Mouse (Mus musculus) CD4-positive, CD25-positive, alpha-beta regulatory T cell, adult 2 months (primary cell): ENCODE data around the gene Paqr3.

Experiments used
- DNase-seq: peaks from one replicate; pipeline ENCODE4 v3.0.0-alpha.2; 2012; ENCODE audit warnings: low read depth, low spot score

Paqr3 gene

GRCm38 (mm10) chr5:97111207-97111910 is at the start of gene Paqr3:
Gene Paqr3, minus strand, starts transcription at chr5:97111596.
- peak; percentile 95 for DNase-seq

DNA sequence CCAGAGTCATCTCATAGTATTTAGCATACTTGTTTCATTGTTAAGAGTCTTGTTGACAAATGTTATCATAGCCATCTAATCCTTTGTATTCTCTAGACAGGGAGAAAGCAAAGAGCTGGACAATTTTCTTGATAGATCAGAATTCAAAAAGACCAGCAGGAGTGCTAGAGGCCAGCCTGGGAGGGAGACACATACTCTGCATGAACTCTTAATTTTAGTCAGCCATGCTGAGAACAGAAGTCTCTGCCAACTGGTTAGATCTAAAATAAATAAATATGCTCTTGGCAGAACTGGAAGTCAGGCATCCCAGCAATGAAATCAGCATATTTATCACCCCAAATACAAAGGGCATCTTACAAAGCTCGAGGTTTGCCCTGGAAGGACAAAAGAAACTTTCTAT is 43.3 kb upstream of the Paqr3 start:
- no peak for DNase-seq

DNA sequence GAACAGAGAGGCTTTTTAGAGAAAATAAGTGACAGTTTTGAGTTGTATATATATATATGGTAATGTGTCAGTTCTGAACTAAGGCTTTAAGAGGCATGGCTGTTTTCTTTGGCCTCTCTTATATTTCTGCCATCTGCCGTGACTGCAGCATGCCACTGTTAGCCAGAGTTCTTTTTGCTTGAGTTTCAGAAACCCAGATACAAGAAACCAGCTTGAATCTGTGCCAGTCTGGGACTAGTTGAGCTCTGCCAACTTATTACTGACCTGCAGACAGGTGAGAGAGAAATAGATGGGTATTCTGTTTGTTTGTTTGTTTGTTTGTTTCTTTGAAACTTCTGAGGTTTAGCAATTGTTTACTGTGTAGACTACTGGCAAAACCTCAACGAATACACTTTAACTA is 23.9 kb upstream of the Paqr3 start:
- no peak for DNase-seq

GRCm38 (mm10) chr5:97129589-97129988 is 18.2 kb upstream of the Paqr3 start:
- DNase-seq, result no peak

GRCm38 (mm10) chr5:97128242-97129226 is 17.1 kb upstream of the Paqr3 start:
- DNase-seq, result peak; percentile 61

GRCm38 (mm10) chr5:97127284-97127683 is 15.9 kb upstream of the Paqr3 start:
- DNase-seq, result no peak

- peak; percentile 50 for DNase-seq
Observed at GRCm38 (mm10) chr5:97126005-97126404, 14.6 kb upstream of the Paqr3 start.

GRCm38 (mm10) chr5:97125459-97125970 is 14.1 kb upstream of the Paqr3 start:
- DNase-seq, result no peak

GRCm38 (mm10) chr5:97124977-97125376 is 13.6 kb upstream of the Paqr3 start:
- no peak for DNase-seq

- DNase-seq, result peak; percentile 7
Observed at GRCm38 (mm10) chr5:97110697-97111096, 699 bp downstream of the Paqr3 start.

DNA sequence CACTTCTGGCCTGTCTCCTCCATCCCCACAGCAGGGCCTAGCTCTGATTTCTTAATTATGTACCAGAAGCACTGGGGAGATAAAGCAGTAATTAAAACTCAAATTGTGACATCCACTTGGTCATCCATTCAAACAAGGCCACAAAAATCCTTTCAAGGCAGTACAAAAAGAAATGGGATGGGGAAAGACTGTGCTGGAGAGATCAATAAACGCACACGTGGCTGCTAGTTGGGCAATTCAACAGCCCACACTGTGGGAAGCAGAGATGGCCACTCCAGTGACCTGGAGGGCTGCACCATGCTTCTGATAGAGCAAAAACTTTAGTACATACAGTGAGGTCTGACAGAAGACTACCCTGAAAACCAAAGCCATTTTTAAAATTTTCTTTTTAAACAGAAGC is 1.3 kb downstream of the Paqr3 start:
- DNase-seq, result no peak

- no peak for DNase-seq
Observed at GRCm38 (mm10) chr5:97108333-97108732, 3.1 kb downstream of the Paqr3 start.

GRCm38 (mm10) chr5:97099954-97100353 is 11.4 kb downstream of the Paqr3 start:
- no peak for DNase-seq

GRCm38 (mm10) chr5:97097631-97098041 is 13.8 kb downstream of the Paqr3 start:
- DNase-seq, result no peak

GRCm38 (mm10) chr5:97095335-97095734 is 16.1 kb downstream of the Paqr3 start:
- DNase-seq, result peak; percentile 43

- DNase-seq, result no peak
Observed at GRCm38 (mm10) chr5:97092970-97093369, 18.4 kb downstream of the Paqr3 start.

GRCm38 (mm10) chr5:97090034-97090784 is 21.2 kb downstream of the Paqr3 start:
- peak; percentile 67 for DNase-seq

DNA sequence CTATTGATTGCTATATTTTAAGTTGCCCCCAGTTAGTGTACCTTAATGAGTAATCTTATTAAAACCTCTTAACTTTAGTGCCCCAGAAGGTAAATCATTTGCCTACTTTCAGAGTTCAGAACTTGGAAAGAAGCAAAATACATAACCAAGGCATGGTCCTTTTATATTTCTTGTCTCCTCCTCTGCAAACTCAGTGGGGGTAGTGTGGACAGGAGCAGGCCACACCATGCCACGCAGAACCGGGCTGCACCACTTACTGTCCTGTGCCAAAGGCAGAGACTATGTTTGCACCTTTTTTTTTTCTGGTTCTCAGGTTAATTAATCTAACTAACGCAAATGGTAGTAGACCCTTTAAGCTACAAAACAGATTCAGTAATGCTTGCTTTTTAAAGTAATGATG is 22.0 kb downstream of the Paqr3 start:
- no peak for DNase-seq

DNA sequence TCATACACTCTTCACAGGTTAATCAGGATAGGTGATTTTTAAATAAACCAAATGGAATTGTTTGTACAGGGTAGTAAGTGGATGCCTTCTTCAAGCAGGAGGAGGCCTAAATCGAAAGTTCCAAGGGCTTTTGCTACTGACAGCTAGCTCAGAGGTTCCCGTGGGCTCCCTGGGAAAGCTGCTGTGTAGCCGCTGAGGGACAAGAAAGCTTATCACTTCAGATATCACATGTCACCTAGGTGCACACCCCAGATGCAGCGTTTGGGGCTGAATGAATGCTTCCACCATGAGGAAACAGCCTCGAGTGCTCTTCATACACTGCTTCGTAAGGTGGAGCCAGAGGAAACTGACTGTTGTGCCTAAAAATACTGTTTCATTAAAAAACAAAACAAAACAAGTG is 23.2 kb downstream of the Paqr3 start:
- no peak for DNase-seq

- DNase-seq, result no peak
Observed at GRCm38 (mm10) chr5:97087746-97088145, 23.6 kb downstream of the Paqr3 start.

- no peak for DNase-seq
Observed at GRCm38 (mm10) chr5:97087030-97087630, 24.3 kb downstream of the Paqr3 start.
